Mouse (Mus musculus) brain, embryonic 14.5 days (tissue): ENCODE measurements around the gene Tbkbp1. TPM values are rescaled to one million over a fixed set of nuclear protein-coding genes. Genes with fewer than 3 reads are reported as not detected.
A peak's percentile ranks its signal among the peaks of the same experiment; 100 is the strongest.

Experiments
- DNase-seq: peaks from one replicate; pipeline ENCODE4 v3.0.0-alpha.2; 2011; ENCODE audit warnings: low read depth
- CTCF ChIP-seq: fragments of 200-500 bp; IDR thresholded peaks from 2 replicates; pipeline ENCODE4 v1.5.1; 2012; ENCODE audit warnings: inconsistent platforms, mild to moderate bottlenecking, moderate library complexity, borderline replicate concordance; ENCODE audit not compliant: insufficient read depth, insufficient read length; ENCODE audit errors: extremely low read depth
- POLR2A ChIP-seq: fragments of 200-500 bp; IDR thresholded peaks from 2 replicates; pipeline ENCODE4 v1.6.1; 2012; ENCODE audit warnings: mild to moderate bottlenecking, inconsistent platforms, borderline replicate concordance; ENCODE audit not compliant: poor library complexity, insufficient read depth, insufficient read length, severe bottlenecking; ENCODE audit errors: extremely low read depth
- polyA plus RNA-seq: library from polyadenylated mRNA; depleted of rRNA; stranded (reverse); fragments of >200 nt; gene quantifications from 2 replicates; pipeline ENCODE4 v1.2.3, GENCODE M21; 2012

The Tbkbp1 gene
- polyA plus RNA-seq, 1 experiment, result 65.1 TPM

DNA sequence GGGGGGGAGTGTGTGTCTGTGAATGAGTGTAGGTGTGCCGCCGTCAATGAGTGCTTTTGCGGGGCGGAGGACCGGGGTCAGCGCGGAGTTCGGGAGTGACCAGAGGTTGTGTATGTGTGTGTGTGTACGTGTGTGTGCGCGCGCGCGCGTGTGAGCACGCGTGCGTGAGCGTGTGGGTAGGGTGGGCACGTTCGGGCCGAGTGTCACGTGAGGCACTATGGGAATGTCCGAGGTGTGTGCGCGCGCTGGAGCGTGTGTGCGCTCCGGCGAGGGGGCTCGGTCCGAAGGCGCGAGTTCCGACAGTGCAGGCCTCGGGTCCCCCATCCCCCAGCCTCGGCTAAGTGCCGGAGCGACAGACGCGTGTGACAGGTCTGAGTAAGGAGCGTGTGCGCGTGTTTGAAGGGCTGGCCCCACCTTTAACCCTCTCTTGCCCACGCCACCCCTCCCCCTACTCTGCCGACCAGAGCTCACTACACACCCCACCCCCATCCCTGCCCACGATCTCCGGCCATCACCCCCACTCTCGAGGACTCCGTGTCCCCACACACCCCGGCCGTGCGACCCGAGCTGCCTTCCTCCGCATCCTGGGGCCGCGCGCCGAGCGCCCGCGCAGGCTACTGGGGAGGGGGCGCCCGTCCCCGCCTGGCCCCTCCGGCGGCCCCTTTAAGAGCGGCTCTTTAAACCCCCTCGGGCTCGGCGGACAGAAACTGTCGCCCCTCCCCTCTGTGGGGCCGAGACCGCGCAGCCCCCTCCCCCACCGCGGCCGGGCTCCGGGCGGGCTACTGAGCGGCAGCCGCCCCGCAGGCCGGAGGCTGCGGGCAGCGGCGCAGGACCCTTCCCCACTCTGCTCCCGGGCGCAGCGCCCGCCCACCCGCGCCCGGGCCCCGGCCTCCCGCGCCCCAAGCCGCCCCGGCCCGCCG lies 624 bp downstream of the Tbkbp1 start:
- TF ChIP-seq CTCF (no peak), POLR2A (peak; percentile 75)

DNA sequence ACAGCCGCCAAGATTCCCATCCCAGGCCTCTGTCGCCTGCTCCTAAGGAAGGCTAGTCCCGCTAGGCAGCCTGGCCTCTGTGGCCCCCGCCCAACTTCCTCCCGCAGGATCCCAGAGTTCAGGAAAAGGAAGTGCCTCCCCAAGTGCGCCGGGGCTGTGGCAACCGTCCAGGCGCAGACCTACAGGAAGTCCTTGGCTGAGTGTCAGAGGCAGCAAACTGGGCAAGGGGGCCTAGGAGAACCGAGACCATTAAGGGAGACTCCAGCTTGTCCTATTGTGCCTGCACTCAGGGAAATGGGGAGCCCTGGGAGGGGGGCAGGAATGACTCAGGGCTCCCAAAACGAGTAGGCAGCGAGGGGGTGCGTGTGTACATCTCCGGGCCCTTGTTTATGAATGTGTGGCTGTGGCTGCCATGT lies 1.3 kb downstream of the Tbkbp1 start:
- DNase-seq, result peak; percentile 72
- TF ChIP-seq POLR2A, result no peak
- TF ChIP-seq CTCF, result no peak

More for the DNA sequence above, 624 bp downstream of the Tbkbp1 start:
- DNase-seq, result peak; percentile 89

DNA sequence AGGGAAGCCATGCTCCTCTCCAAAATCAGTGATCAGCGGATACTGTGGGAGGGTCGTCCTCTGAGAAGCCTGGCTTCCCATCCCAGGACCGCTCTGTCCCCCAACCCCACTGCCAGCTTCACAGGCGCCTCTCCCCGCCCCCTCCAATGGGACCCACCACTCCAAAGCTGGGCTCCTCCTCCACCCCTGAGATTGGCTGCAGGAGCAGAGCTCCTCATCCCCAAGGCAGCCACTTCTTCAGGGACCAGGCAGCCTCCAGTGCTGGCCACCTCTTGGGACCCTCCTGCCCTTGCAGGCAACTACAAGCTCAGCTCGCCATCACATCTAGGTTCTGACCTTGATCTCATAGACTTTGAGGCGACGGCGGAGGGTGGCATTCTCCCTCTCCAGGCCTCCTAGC lies 2.3 kb downstream of the Tbkbp1 start:
- TF ChIP-seq CTCF, result no peak
- no peak for DNase-seq

DNA sequence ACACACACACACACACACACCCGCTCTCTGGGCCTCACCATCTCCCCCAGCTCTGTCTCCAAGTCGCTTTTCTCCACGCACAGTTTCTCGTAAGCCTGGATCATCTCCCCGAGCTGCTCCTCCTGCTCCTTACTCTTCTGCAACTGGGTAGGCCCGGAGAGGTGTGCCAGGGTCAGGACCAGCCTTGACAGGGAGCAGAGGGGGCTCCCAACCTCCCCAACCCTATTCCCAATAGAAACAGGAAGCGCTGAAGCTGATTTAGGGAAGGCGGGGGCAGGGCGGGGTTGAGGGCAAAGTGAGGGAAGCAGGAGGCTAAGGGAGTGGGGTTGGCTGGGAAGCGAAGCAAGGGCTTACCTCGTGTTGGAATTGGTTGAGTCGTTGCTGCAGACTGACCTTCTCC lies 2.7 kb downstream of the Tbkbp1 start:
- no peak for DNase-seq
- TF ChIP-seq POLR2A (no peak), CTCF (no peak)

DNA sequence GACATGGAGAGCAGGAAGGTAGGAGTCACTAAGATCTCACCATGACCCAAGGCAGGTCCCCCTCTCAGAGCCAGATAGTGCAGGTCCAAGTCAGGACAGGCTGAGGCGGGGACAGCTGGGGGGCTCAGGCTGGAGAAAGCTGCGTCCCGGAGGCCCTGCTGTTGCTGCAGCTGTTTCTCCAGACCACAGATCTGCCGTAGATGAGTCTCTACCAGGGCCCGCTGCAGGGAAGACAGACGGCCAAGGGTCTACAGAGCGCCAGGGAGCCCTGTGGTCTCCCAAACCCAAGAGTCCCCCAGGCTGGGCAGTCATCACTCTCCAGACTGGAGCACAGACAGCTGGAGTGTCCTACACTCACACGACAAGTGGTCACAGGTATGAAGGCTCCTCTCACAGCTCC lies 4.0 kb downstream of the Tbkbp1 start:
- no peak for TF ChIP-seq CTCF
- no peak for TF ChIP-seq POLR2A
- no peak for DNase-seq

DNA sequence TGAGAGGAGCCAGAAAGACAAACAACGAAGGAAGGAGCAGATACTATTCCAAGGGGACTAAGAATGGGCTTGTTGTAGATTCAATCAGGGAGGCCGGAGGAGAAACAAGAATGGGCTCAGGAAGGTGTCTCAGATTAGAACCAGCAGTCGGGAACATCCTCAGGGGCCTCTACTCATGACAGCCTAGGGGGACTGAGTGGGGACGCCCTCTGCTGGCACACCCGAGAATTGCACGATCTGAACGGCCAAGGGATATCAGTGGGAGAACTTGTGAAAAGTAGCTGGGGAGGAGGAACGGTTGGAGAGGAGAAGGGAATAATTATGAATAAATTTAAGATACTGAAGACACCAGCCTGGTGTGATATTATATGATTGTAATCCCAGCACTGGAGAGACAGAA lies 4.6 kb downstream of the Tbkbp1 start:
- peak; percentile 71 for DNase-seq
- TF ChIP-seq CTCF (peak; percentile 94), POLR2A (no peak)

DNA sequence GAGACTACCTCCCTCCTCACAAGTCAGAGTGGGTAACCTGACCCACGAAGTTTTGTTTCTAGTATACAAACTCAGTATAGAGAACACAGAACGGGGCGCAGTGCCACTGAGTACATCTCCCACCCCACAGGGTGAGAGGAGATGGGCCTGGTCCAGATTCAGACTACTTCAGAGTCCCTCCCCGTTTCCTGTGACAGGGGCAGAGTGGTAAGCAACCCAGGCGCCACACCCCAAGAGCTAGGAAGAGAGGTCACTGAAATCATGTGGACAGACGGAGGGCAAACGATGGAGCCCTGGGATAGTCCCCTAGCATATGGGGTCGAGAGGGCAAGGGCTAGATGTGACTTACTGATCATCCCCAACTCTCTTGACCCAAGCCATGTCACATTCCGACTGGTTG lies 5.3 kb downstream of the Tbkbp1 start:
- TF ChIP-seq POLR2A (no peak), CTCF (no peak)
- no peak for DNase-seq

DNA sequence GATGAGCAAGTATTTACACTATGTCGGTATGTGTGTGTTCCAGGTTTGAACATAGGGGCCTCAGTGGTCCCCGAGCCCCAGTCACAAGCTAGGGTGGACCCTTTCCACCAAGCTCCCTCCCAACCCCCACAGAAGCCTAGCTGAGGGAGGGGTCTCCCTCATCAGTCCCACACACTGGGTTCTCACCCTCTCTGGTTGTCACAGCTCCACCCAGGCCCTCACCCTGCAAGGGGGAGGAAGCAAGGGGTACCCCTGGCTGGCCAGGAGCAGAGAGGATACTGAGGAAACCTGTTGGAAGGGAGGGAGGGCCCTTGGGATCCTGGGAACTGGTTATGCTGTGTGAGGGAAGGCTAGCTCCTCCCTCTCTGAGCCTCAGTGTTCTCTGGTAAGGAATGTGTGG lies 6.0 kb downstream of the Tbkbp1 start:
- DNase-seq, result no peak
- TF ChIP-seq CTCF, result no peak
- TF ChIP-seq POLR2A, result no peak

DNA sequence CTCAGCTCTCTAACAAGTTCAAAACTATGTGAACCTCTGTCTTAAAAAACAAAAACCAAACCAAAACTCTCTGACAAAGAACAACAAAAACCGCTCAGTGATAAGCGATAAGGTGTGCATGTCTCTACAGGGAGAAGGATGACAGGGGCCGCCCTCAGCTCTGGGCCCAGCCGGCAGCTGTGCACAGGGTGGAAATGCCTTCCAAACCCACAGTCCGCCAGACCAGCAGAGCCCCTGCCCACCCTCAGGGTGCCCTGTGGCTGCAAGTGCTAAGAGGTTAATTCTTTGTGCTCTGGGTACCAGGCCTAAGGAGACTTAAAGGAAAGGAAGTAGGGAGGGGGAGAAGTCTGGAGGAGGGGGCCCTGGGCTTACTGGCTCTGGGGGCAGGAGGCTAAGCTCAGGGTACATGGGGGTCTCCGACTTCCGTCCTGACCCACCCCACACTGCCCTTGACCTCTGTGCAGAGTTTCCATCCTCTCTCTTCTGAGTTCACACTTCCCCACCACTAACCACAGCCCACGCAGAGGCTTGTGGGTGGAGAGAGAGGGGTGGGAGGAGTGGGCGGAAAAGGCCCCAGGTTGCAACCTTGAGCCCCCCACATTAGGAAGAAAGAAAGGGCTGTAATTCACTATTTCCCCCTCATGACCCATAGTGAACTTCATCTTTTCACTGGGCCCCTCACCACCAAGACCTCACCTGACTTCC lies 7.9 kb downstream of the Tbkbp1 start:
- TF ChIP-seq CTCF (no peak), POLR2A (no peak)
- DNase-seq, result no peak

DNA sequence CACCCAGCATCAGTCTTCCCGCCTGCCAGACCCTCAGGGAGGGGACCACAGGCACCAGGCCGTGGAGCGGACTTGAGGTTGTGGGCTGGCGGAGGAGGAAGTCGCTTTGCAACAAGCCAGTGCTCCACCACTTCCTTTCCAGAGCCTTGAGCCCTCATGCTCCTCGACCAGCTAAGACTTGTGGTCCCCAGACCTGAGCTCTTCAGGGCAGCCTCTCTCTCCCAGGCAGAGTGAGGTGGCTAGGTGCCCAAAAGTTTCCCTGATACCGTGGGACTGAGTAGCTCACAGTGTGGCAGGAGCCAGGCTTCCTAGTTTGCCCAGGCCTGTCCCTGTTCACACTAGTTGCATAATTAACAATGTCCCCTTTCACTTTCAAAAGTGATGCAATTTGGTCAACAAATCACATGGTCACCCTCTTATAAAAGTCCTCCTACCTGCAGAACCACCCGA lies 9.1 kb downstream of the Tbkbp1 start:
- no peak for DNase-seq
- TF ChIP-seq CTCF, result no peak
- TF ChIP-seq POLR2A, result no peak

DNA sequence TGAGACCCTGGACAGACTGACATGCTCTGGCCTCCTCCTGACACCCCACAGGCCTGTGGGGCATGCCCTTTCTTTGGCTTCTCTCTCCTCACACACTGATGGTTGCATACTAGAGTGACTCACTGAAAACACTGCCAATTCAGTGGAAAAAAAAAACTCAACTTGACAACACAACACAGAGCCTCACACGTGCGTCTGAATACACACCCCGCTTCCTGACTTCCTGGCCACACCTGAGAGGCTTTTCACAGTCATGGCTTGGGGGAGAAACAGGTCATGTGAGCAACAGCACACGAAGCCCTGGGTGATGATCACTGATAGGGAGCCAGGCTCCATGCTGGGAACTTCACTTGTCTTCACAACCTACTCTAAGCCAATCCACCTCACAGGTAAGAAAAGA lies 10.5 kb downstream of the Tbkbp1 start:
- no peak for DNase-seq
- TF ChIP-seq POLR2A (no peak), CTCF (no peak)

DNA sequence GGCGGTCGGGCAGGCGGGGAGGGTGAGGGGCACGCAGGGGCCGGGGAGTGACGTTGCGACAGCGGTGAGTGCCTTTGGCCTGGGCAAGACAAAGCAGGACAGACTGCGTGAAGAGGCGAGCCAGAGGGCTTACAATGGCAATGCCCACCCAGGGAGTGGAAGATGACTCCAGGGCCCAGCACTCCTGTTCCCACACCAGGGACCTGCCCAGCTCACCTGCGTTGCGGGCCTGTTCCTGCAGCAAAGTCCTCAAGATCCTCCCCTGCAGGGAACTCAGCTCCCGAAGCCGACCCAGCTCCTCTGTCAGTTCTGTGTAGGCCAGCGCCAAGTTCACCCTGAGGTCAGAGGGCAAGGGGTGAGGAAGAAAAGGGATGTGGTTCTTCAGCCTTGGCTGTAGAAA lies 12.0 kb downstream of the Tbkbp1 start:
- no peak for TF ChIP-seq POLR2A
- TF ChIP-seq CTCF, result no peak

More for the DNA sequence above, 12.0 kb downstream of the Tbkbp1 start:
- DNase-seq, result no peak
